Mouse (Mus musculus) kidney, adult 2 months (tissue): ENCODE measurements around the gene Syt10. TPM values are rescaled to one million over a fixed set of nuclear protein-coding genes. Genes with fewer than 3 reads are reported as not detected.
A peak's percentile ranks its signal among the peaks of the same experiment; 100 is the strongest.
"Not testable (repeated sequence)": the region's sequence is repeated elsewhere in the genome, so short reads cannot be mapped to it uniquely, and the experiment has no call there.

Experiments
- DNase-seq: peaks from one replicate; pipeline ENCODE4 v3.0.0; 2021
- H3K27ac ChIP-seq: fragments of 200-500 bp; 2 replicates; pipeline ENCODE4 v1.5.1; 2012; ENCODE audit warnings: low read depth, low read length, control low read depth, inconsistent platforms; ENCODE audit not compliant: insufficient read depth
- H3K27me3 ChIP-seq: fragments of 200-500 bp; replicated peaks from 2 replicates; pipeline ENCODE4 v1.6.1; 2012; ENCODE audit warnings: mild to moderate bottlenecking, moderate library complexity, low read length, inconsistent platforms; ENCODE audit not compliant: control insufficient read depth, insufficient read depth
- H3K36me3 ChIP-seq: fragments of 200-500 bp; 2 replicates; pipeline ENCODE4 v1.6.1; 2012; ENCODE audit warnings: mild to moderate bottlenecking, moderate library complexity, low read length, inconsistent platforms; ENCODE audit not compliant: control insufficient read depth, insufficient read depth
- H3K4me1 ChIP-seq: fragments of 200-500 bp; 2 replicates; pipeline ENCODE4 v1.6.1; 2011; ENCODE audit warnings: low read length; ENCODE audit not compliant: control insufficient read depth, insufficient read depth
- H3K4me3 ChIP-seq: fragments of 200-500 bp; 2 replicates; pipeline ENCODE4 v1.5.1; 2011; ENCODE audit warnings: mild to moderate bottlenecking, low read depth, low read length, control low read depth; ENCODE audit not compliant: insufficient read depth
- CTCF ChIP-seq: fragments of 200-500 bp; conservative IDR thresholded peaks from 2 replicates; pipeline ENCODE4 v1.5.1; 2011; ENCODE audit warnings: low read depth, mild to moderate bottlenecking, control low read depth, low read length, moderate library complexity, mixed read lengths; ENCODE audit not compliant: insufficient read depth, insufficient read length
- POLR2A ChIP-seq: fragments of 200-500 bp; IDR thresholded peaks from one replicate; pipeline ENCODE4 v1.6.1; 2011; ENCODE audit warnings: low read depth, low read length, control low read depth
- WGBS: fragments of 180-500 bp; shearing (Covaris S2); methylation state at CpG from one replicate; pipeline ENCODE4 v1.1.7; 2018; 5-methylcytosine and 5-hydroxymethylcytosine counted together
- polyA plus RNA-seq: library from polyadenylated mRNA; depleted of rRNA; stranded (reverse); fragments of >200 nt; gene quantifications from 2 replicates; pipeline ENCODE4 v1.2.3, GENCODE M21; 2012; rRNA removed

Syt10 gene
- polyA plus RNA-seq, result not detected in 2 replicates

- H3K36me3 ChIP-seq, result no peaks in the 10 kb centered on the region
- DNase-seq, result peak; percentile 1
- H3K4me1 ChIP-seq, result no peaks in the 10 kb centered on the region
- H3K4me3 ChIP-seq, result no peak within 1 kb of the TSS
- TF ChIP-seq CTCF (no peak), POLR2A (no peak)
- 0 out of 2 replicates have a peak, but pooled peaks cover 1% of the 10 kb centered on the region for H3K27me3 ChIP-seq
- H3K27ac ChIP-seq, result no peak within 1 kb of the TSS
- WGBS, result under 1% methylated on average over 53 of the region's 53 CpGs
Observed at GRCm38 (mm10) chr15:89841364-89842017, at the start of gene Syt10. Syt10 (minus strand) TSS chr15:89841860.

GRCm38 (mm10) chr15:89883799-89884198 lies 42.1 kb upstream of the Syt10 start:
- no peaks in the 10 kb centered on the region for H3K4me1 ChIP-seq
- no peaks in the 10 kb centered on the region for H3K27me3 ChIP-seq
- H3K36me3 ChIP-seq, result no peaks in the 10 kb centered on the region
- no peak overlapping the region for H3K27ac ChIP-seq
- no peak overlapping the region for H3K4me3 ChIP-seq
- no peak for DNase-seq
- WGBS, result 93% methylated on average over 2 of the region's 2 CpGs
- TF ChIP-seq POLR2A, result no peak
- TF ChIP-seq CTCF, result no peak

- Histone ChIP-seq H3K4me1 (no peaks in the 10 kb centered on the region), H3K27ac (no peak overlapping the region), H3K27me3 (no peaks in the 10 kb centered on the region), H3K4me3 (no peak overlapping the region), H3K36me3 (no peaks in the 10 kb centered on the region)
- no peak for TF ChIP-seq CTCF
- TF ChIP-seq POLR2A, result no peak
- 88% methylated on average over 2 of the region's 2 CpGs for WGBS
- no peak for DNase-seq
Observed at GRCm38 (mm10) chr15:89878981-89879380, 37.3 kb upstream of the Syt10 start.

GRCm38 (mm10) chr15:89816098-89816497 lies 25.6 kb downstream of the Syt10 start:
- H3K27me3 ChIP-seq, result no peaks in the 10 kb centered on the region
- no peak for DNase-seq
- no peak overlapping the region for H3K4me3 ChIP-seq
- 68% methylated on average over 10 of the region's 10 CpGs for WGBS
- no peaks in the 10 kb centered on the region for H3K36me3 ChIP-seq
- H3K4me1 ChIP-seq, result no peaks in the 10 kb centered on the region
- TF ChIP-seq CTCF, result no peak
- no peak for TF ChIP-seq POLR2A
- H3K27ac ChIP-seq, result no peak overlapping the region

GRCm38 (mm10) chr15:89804478-89804877 lies 37.2 kb downstream of the Syt10 start:
- Histone ChIP-seq H3K36me3 (no peaks in the 10 kb centered on the region), H3K27ac (no peak overlapping the region), H3K4me1 (no peaks in the 10 kb centered on the region), H3K4me3 (no peak overlapping the region), H3K27me3 (no peaks in the 10 kb centered on the region)
- WGBS, result 91% methylated on average over 3 of the region's 3 CpGs
- no peak for TF ChIP-seq POLR2A
- TF ChIP-seq CTCF, result no peak
- DNase-seq, result no peak

- TF ChIP-seq CTCF (no peak), POLR2A (no peak)
- WGBS, result 64% methylated on average over 9 of the region's 9 CpGs
- Histone ChIP-seq H3K4me3 (no peak overlapping the region), H3K36me3 (no peaks in the 10 kb centered on the region), H3K27ac (no peak overlapping the region), H3K27me3 (no peaks in the 10 kb centered on the region), H3K4me1 (no peaks in the 10 kb centered on the region)
- DNase-seq, result no peak
Observed at GRCm38 (mm10) chr15:89779928-89780327, 61.7 kb downstream of the Syt10 start.

GRCm38 (mm10) chr15:89766016-89766415 lies 75.6 kb downstream of the Syt10 start:
- WGBS, result 92% methylated on average over 13 of the region's 13 CpGs
- not testable (repeated sequence) for H3K27ac ChIP-seq, DNase-seq, H3K27me3 ChIP-seq, H3K4me3 ChIP-seq, H3K4me1 ChIP-seq, H3K36me3 ChIP-seq
